Mouse (Mus musculus) ovary, postnatal 14 days (tissue): ENCODE measurements around the gene Hoxc10.

Experiments used
- DNase-seq: peaks from one replicate; pipeline ENCODE4 v3.0.0; 2022; ENCODE audit warnings: low spot score

Hoxc10 gene

GRCm38 (mm10) chr15:102945185-102946077, 21.2 kb upstream of the Hoxc10 start:
- no peak for DNase-seq

- no peak for DNase-seq
Measured at GRCm38 (mm10) chr15:102947276-102947675, 19.3 kb upstream of the Hoxc10 start.

GRCm38 (mm10) chr15:102948842-102949241, 17.8 kb upstream of the Hoxc10 start:
- no peak for DNase-seq

GRCm38 (mm10) chr15:102949696-102950095, 16.9 kb upstream of the Hoxc10 start:
- no peak for DNase-seq

GRCm38 (mm10) chr15:102950877-102951276, 15.7 kb upstream of the Hoxc10 start:
- DNase-seq = no peak

- no peak for DNase-seq
Measured at GRCm38 (mm10) chr15:102953561-102953960, 13.0 kb upstream of the Hoxc10 start.

- no peak for DNase-seq
Measured at GRCm38 (mm10) chr15:102954192-102955006, 12.2 kb upstream of the Hoxc10 start, which contains the start of gene Hoxc11. Hoxc11 (plus strand) TSS chr15:102954427.

GRCm38 (mm10) chr15:102955007-102955382, 11.6 kb upstream of the Hoxc10 start:
- DNase-seq = no peak

- no peak for DNase-seq
Measured at GRCm38 (mm10) chr15:102955833-102956640, 10.6 kb upstream of the Hoxc10 start.

- no peak for DNase-seq
Measured at GRCm38 (mm10) chr15:102956906-102957305, 9.7 kb upstream of the Hoxc10 start.

GRCm38 (mm10) chr15:102959663-102960191, 6.9 kb upstream of the Hoxc10 start:
- no peak for DNase-seq

GRCm38 (mm10) chr15:102961728-102962127, 4.9 kb upstream of the Hoxc10 start:
- DNase-seq = no peak

GRCm38 (mm10) chr15:102962492-102962891, 4.1 kb upstream of the Hoxc10 start:
- no peak for DNase-seq

GRCm38 (mm10) chr15:102963259-102963658, 3.3 kb upstream of the Hoxc10 start:
- DNase-seq = no peak

GRCm38 (mm10) chr15:102963671-102964640, 2.6 kb upstream of the Hoxc10 start:
- no peak for DNase-seq

GRCm38 (mm10) chr15:102965003-102965891, 1.3 kb upstream of the Hoxc10 start:
- no peak for DNase-seq

GRCm38 (mm10) chr15:102965892-102966775, 462 bp upstream of the Hoxc10 start:
- DNase-seq = peak; percentile 89

GRCm38 (mm10) chr15:102967312-102967510, 615 bp downstream of the Hoxc10 start, which contains the start of gene Hoxc5:
Hoxc5 (plus strand) TSS chr15:102967443.
- DNase-seq = no peak
